Comparison of ENCODE assay signal across 8 mouse cellular contexts in the genomic region with DNA sequence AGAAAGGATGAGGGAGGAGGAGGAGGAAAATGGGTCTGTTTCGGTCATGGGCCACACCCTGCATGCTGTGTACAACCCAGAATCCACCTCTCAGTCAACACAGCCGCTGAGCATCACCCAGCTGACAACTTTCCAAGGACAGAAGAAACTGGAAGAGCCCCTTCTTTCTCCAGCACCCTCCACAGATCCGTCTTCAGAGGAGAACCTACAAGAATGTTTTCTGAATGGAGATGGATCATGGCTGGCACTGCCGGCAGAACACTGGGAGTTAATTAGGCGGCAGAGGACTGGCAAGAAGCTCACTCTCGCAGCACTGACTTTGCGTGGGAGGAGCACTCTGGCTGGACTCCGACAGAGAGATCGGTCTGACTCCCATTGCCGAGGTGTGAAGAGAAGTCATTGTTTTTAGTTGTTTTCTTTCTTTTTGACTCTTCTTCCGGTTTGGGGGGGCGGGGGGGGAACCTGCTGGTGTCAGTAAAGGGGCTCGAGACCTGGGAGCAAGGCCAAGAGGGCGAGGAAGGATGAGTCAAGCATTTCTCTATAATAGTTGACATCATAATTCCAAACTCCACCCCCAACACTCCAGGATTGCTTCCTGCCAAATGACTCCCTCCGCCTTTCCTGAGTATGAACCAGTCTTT. TPM values are rescaled to one million over a fixed set of nuclear protein-coding genes. Genes with fewer than 3 reads are reported as not detected.
DNase-seq lines count a peak whose midpoint lies in the region; ATAC-seq and TF ChIP-seq lines count a peak whose summit lies in the region.

No protein-coding gene starts in this region.

- WGBS in liver, postnatal 0 days (ENCODE audit: insufficient replicate concordance), result 62% methylated on average over 15 of the region's 15 CpGs
- 19% methylated on average over 15 of the region's 15 CpGs for WGBS in lung, postnatal 0 days
- WGBS in forebrain, embryonic 11.5 days, result 65% methylated on average over 15 of the region's 15 CpGs
- 54% methylated on average over 15 of the region's 15 CpGs for WGBS in liver, embryonic 12.5 days (ENCODE audit: insufficient replicate concordance)

- no peak for DNase-seq in liver, postnatal 0 days
- no peak for DNase-seq in liver
- DNase-seq in cerebellum, adult 8-10 months, result peak; percentile 21
- DNase-seq in heart, postnatal 36 days, result peak; percentile 47 to 54
- DNase-seq in lung, postnatal 0 days (ENCODE audit: low spot score), result peak; percentile 90
- no peak for DNase-seq in forebrain, embryonic 11.5 days (ENCODE audit: low spot score)
- no peak for DNase-seq in neural tube, embryonic 10.5 days (ENCODE audit: extremely low spot score, low spot score)

- no peaks in the 10 kb centered on the region for H3K36me3 ChIP-seq in liver, postnatal 0 days (replicated peaks; ENCODE audit: insufficient read depth, low read length)
- no peaks in the 10 kb centered on the region for H3K36me3 ChIP-seq in lung, postnatal 0 days (ENCODE audit: insufficient read depth, low read length)
- H3K36me3 ChIP-seq in forebrain, embryonic 11.5 days (ENCODE audit: control insufficient read depth, insufficient read depth, low read length), result no peaks in the 10 kb centered on the region
- peaks cover 2% of the 10 kb centered on the region for H3K36me3 ChIP-seq in liver, embryonic 12.5 days

- no peak overlapping the region for H3K4me3 ChIP-seq in liver, postnatal 0 days (ENCODE audit: low read depth, low read length)
- H3K4me3 ChIP-seq in lung, postnatal 0 days (ENCODE audit: low read depth, low read length), result no peak overlapping the region
- H3K4me3 ChIP-seq in forebrain, embryonic 11.5 days (ENCODE audit: low read depth, low read length), result no peak overlapping the region
- H3K4me3 ChIP-seq in liver, embryonic 12.5 days, result no peak overlapping the region

- TF ChIP-seq EP300 in liver, postnatal 0 days (IDR thresholded peaks at IDR 0.05; ENCODE audit: low read depth), result no peak
- TF ChIP-seq EP300 in lung, postnatal 0 days (IDR thresholded peaks at IDR 0.05), result peak; percentile 46; the same call in 1 of the 2 replicates

- intact Hi-C loops in heart, postnatal 36 days (cut with DNase I), result no loop called here

- H3K9me3 ChIP-seq in liver, postnatal 0 days (ENCODE audit: low read length), result no peaks in the 10 kb centered on the region
- no peaks in the 10 kb centered on the region for H3K9me3 ChIP-seq in lung, postnatal 0 days (ENCODE audit: low read length)
- H3K9me3 ChIP-seq in forebrain, embryonic 11.5 days (ENCODE audit: control insufficient read depth, low read length), result no peaks in the 10 kb centered on the region
- H3K9me3 ChIP-seq in liver, embryonic 12.5 days (replicated peaks), result no peaks in the 10 kb centered on the region

- TF ChIP-seq CTCF in liver, postnatal 0 days (IDR thresholded peaks at IDR 0.05; ENCODE audit: low read depth), result no peak
- no peak for TF ChIP-seq CTCF in lung, postnatal 0 days (IDR thresholded peaks at IDR 0.05)

- no peak overlapping the region for H3K9ac ChIP-seq in liver, postnatal 0 days (replicated peaks)
- no peak overlapping the region for H3K9ac ChIP-seq in lung, postnatal 0 days (replicated peaks; ENCODE audit: low read depth)
- H3K9ac ChIP-seq in forebrain, embryonic 11.5 days (ENCODE audit: low read length), result no peak overlapping the region
- no peak overlapping the region for H3K9ac ChIP-seq in liver, embryonic 12.5 days

- peaks cover 13% of the 10 kb centered on the region for H3K4me1 ChIP-seq in liver, postnatal 0 days (ENCODE audit: insufficient read depth)
- peaks cover 6% of the 10 kb centered on the region; the same call in 1 of the 2 replicates for H3K4me1 ChIP-seq in lung, postnatal 0 days (ENCODE audit: insufficient read depth, low read depth, low read length)
- peaks cover 5% of the 10 kb centered on the region; the same call in 1 of the 2 replicates for H3K4me1 ChIP-seq in forebrain, embryonic 11.5 days (replicated peaks; ENCODE audit: control insufficient read depth, insufficient read depth, low read length)
- H3K4me1 ChIP-seq in liver, embryonic 12.5 days, result peaks cover 21% of the 10 kb centered on the region

- H3K4me2 ChIP-seq in liver, postnatal 0 days (ENCODE audit: low read depth, low read length), result 0 out of 2 replicates have a peak overlapping the region, but pooled peaks have one; percentile 1
- H3K4me2 ChIP-seq in lung, postnatal 0 days (replicated peaks; ENCODE audit: low read depth, low read length), result peak overlapping the region; percentile 32
- no peak overlapping the region for H3K4me2 ChIP-seq in forebrain, embryonic 11.5 days (ENCODE audit: low read depth, low read length, severe bottlenecking)
- H3K4me2 ChIP-seq in liver, embryonic 12.5 days, result no peak overlapping the region

- no peak for ATAC-seq in liver, postnatal 0 days
- peak; percentile 18 for ATAC-seq in lung, postnatal 0 days
- no peak for ATAC-seq in forebrain, embryonic 11.5 days (replicated peaks; ENCODE audit: low FRiP score)
- ATAC-seq in liver, embryonic 12.5 days, result no peak

- H3K27ac ChIP-seq in liver, postnatal 0 days (ENCODE audit: low read depth), result peak overlapping the region; percentile 97
- no peak overlapping the region for H3K27ac ChIP-seq in lung, postnatal 0 days (ENCODE audit: low read length)
- no peak overlapping the region for H3K27ac ChIP-seq in forebrain, embryonic 11.5 days (ENCODE audit: low read depth, low read length)
- no peak overlapping the region for H3K27ac ChIP-seq in liver, embryonic 12.5 days

- no peaks in the 10 kb centered on the region for H3K27me3 ChIP-seq in liver, postnatal 0 days (ENCODE audit: insufficient read depth, low read length)
- H3K27me3 ChIP-seq in lung, postnatal 0 days (replicated peaks; ENCODE audit: insufficient read depth, low read length), result no peaks in the 10 kb centered on the region
- H3K27me3 ChIP-seq in forebrain, embryonic 11.5 days (ENCODE audit: control insufficient read depth, insufficient read depth, low read length), result no peaks in the 10 kb centered on the region
- peaks cover 20% of the 10 kb centered on the region; the same call in 1 of the 2 replicates for H3K27me3 ChIP-seq in liver, embryonic 12.5 days (replicated peaks)

RNA-seq across cellular contexts. Expression of a gene that starts 2.2 kb away (rescaled TPM):
- polyA plus RNA-seq in liver, postnatal 0 days (2015; fragmentation: Nextera tagmentation; extraction: Ambion mirVana), result 27.8 and 32.8 TPM in 2 replicates
- total RNA-seq in heart, postnatal 36 days (2021), result 10 to 100 TPM; 23.8 to 26.4 TPM
- 52.0 and 56.9 TPM in 2 replicates for polyA plus RNA-seq in lung, postnatal 0 days (2015; fragmentation: Nextera tagmentation; extraction: Ambion mirVana)
- polyA plus RNA-seq in forebrain, embryonic 11.5 days (2014; fragmentation: Nextera tagmentation; extraction: Ambion mirVana), result 42.3 and 53.9 TPM in 2 replicates
- 32.5 and 35.1 TPM in 2 replicates for polyA plus RNA-seq in liver, embryonic 12.5 days (2016; fragmentation: Nextera tagmentation; extraction: Ambion mirVana)

RNA-seq across cellular contexts. Expression of a gene that starts 28.6 kb away (rescaled TPM):
- polyA plus RNA-seq in liver, postnatal 0 days (2015; fragmentation: Nextera tagmentation; extraction: Ambion mirVana), result not detected in 2 replicates
- total RNA-seq in heart, postnatal 36 days (2021), result not detected
- polyA plus RNA-seq in lung, postnatal 0 days (2015; fragmentation: Nextera tagmentation; extraction: Ambion mirVana), result not detected in 2 replicates
- 20.1 and 23.1 TPM in 2 replicates for polyA plus RNA-seq in forebrain, embryonic 11.5 days (2014; fragmentation: Nextera tagmentation; extraction: Ambion mirVana)
- polyA plus RNA-seq in liver, embryonic 12.5 days (2016; fragmentation: Nextera tagmentation; extraction: Ambion mirVana), result not detected in 2 replicates

Comparison
In these comparisons a context has a peak if more than half of its experiments do, and no peak if none do; other contexts are left out.
1. H3K4me2 ChIP-seq: peak in liver, postnatal 0 days (single experiment) and lung, postnatal 0 days (single experiment); none in forebrain, embryonic 11.5 days (single experiment) and liver, embryonic 12.5 days (single experiment).
2. DNase-seq: peak in cerebellum, adult 8-10 months (single experiment), heart, postnatal 36 days (2 of 2) and lung, postnatal 0 days (single experiment); none in liver, postnatal 0 days (single experiment), liver (single experiment), forebrain, embryonic 11.5 days (single experiment) and neural tube, embryonic 10.5 days (single experiment).
3. RNA of a gene that starts 28.6 kb away (polyA plus RNA-seq): 20.1 to 23.1 TPM in forebrain, embryonic 11.5 days; not detected in liver, postnatal 0 days, not detected in lung, postnatal 0 days and not detected in liver, embryonic 12.5 days; every median in the first group is over 10 times any median in the second.